Mouse (Mus musculus) central nervous system, embryonic 18 days (tissue): Measurements from ENCODE around the gene Taf4. TPM values are rescaled to one million over a fixed set of nuclear protein-coding genes. Genes with fewer than 3 reads are reported as not detected.

Experiments used
- polyA plus RNA-seq: library from polyadenylated mRNA; depleted of rRNA; stranded (reverse); fragments of >200 nt; gene quantifications from 2 replicates; pipeline ENCODE4 v1.2.3, GENCODE M21; 2012; rRNA removed

Gene Taf4
- polyA plus RNA-seq = 15.2 and 16.7 TPM in 2 replicates

DNA sequence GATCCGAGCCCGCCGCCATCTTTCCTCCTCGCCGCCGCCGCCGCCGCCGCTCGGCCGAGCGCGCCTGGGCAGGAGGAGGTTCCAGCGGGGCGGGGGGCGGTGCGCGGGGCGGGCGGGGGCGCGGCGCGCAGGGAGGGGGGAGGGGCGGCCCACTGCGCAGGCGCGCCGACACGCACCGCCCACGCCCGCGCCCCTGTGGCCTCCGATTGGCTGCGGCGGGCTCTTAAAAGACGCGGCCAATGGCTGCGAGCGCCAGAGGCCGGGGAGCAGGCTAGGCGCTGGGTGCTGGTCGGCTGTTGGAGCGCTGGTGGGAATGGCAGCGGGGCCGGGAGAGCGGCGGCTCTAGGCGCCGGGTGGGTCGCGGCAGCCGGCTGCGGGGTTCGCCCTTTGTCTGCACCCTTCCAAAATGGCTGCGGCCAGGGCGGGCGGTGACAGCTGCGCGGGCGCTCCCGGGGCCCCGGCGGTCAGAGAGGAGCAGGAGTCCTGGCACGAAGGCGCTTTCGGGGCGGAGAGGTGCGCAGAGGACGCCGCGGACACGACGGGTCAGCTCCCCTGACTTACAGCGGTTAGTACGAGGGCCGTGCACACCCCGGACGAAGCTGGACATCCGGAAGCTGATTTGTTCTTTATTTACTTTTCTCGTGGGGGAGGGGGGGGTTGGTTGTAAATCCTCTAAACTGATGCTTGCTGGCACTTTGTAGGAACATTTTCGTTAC, at the start of gene Taf4:
TSS of gene Taf4 (minus strand) at position 19 of the 716 bp plus-strand sequence.

DNA sequence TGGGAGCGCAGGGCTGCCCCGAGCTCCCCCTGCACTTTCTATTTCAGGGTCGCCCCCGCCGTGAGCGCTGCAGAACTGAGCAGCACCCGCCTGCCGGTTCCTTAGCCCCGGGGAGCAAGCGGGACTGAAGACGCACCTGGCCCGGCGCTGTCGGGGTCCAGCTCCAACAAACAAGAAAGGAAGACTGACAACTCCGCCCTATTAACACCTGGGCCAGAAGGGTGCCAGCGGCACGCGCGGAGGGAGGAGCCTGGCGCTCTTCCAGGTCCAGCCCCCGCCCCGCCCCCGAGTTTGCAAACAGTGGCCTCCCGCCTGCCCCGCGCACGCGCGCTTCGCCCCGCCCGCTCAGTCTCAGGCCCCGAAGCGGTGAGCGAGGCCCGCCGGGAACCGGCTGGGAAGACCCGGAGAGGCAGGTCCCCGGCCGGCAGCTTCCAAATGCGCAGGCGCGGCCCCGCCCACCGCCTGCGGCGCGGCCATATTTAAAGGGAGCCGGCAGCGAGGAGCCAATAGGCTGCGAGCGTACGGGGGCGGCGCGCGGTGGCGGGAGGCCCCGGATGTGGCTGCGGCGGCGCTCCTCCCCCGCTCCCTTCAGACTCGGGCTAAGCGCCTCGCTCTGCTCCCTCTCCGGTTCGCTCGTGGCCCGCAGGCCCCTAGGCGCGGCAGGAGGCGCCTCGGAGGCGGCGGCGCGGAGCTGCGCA, 48.1 kb upstream of the Taf4 start, which contains the start of gene Lsm14b:
TSS of gene Lsm14b (plus strand) at position 587 of the 698 bp plus-strand sequence.

Other genes with a start within 250 kb of the Taf4 start
- 148 and 176 TPM in 2 replicates for gene Lsm14b, start 48.3 kb upstream of the Taf4 start, polyA plus RNA-seq
- gene Psma7, start 65.8 kb upstream of the Taf4 start, polyA plus RNA-seq = 342 and 356 TPM in 2 replicates
- gene Ss18l1, start 65.9 kb upstream of the Taf4 start, polyA plus RNA-seq = 51.1 and 57.3 TPM in 2 replicates
- gene Mtg2, start 93.9 kb upstream of the Taf4 start, polyA plus RNA-seq = 38.6 and 40.5 TPM in 2 replicates
- gene Hrh3, start 127.8 kb upstream of the Taf4 start, polyA plus RNA-seq = 7.8 and 9.2 TPM in 2 replicates
- gene Osbpl2, start 142.7 kb upstream of the Taf4 start, polyA plus RNA-seq = 48.9 and 49.4 TPM in 2 replicates
- 85.9 and 102 TPM in 2 replicates for gene Adrm1, start 194.8 kb upstream of the Taf4 start, polyA plus RNA-seq
- gene Lama5, start 249.2 kb upstream of the Taf4 start, polyA plus RNA-seq = 6.8 and 7.1 TPM in 2 replicates